ENCODE assay signal across 7 mouse cellular contexts in genomic region chr10:68104881-68105781, GRCm38 (mm10).
A peak's percentile ranks its signal among the peaks of the same experiment; 100 is the strongest.
DNase-seq lines count a peak whose midpoint lies in the region; ATAC-seq lines count a peak whose summit lies in the region.

No protein-coding gene starts in this region.

- H3K4me2 ChIP-seq in forebrain, embryonic 12.5 days, result no peak overlapping the region
- H3K4me2 ChIP-seq in limb, embryonic 12.5 days, result no peak overlapping the region

- H3K36me3 ChIP-seq in forebrain, embryonic 12.5 days (replicated peaks), result no peaks in the 10 kb centered on the region
- peaks cover 41% of the 10 kb centered on the region for H3K36me3 ChIP-seq in limb, embryonic 12.5 days

- no peak overlapping the region for H3K9ac ChIP-seq in forebrain, embryonic 12.5 days
- H3K9ac ChIP-seq in limb, embryonic 12.5 days (replicated peaks), result no peak overlapping the region

- 44% methylated on average over 14 of the region's 14 CpGs for WGBS in forebrain, embryonic 12.5 days
- WGBS in limb, embryonic 12.5 days, result 43% methylated on average over 14 of the region's 14 CpGs

- peak; percentile 40 for DNase-seq in thymus, postnatal 0 days (ENCODE audit: low spot score)
- no peak for DNase-seq in thymus, adult 18-20 months
- no peak for DNase-seq in frontal cortex, postnatal 10 days (ENCODE audit: low spot score in 2 of 2)
- DNase-seq in cerebellum, postnatal 14 days, result no peak

- no peak for ATAC-seq in forebrain, embryonic 12.5 days (ENCODE audit: low FRiP score)
- no peak; the same call in 1 of the 2 replicates for ATAC-seq in limb, embryonic 12.5 days (ENCODE audit: insufficient number of reproducible peaks, insufficient read depth, low FRiP score, low TSS enrichment, low read depth)
- peak; percentile 67 for ATAC-seq in neutrophil, adult 5-6 weeks (ENCODE audit: extremely low read depth, insufficient number of reproducible peaks, low FRiP score, poor library complexity, severe bottlenecking)

- no peaks in the 10 kb centered on the region for H3K27me3 ChIP-seq in forebrain, embryonic 12.5 days
- no peaks in the 10 kb centered on the region for H3K27me3 ChIP-seq in limb, embryonic 12.5 days

- H3K9me3 ChIP-seq in forebrain, embryonic 12.5 days, result no peaks in the 10 kb centered on the region
- no peaks in the 10 kb centered on the region for H3K9me3 ChIP-seq in limb, embryonic 12.5 days

- peak overlapping the region; percentile 63 for H3K27ac ChIP-seq in forebrain, embryonic 12.5 days
- peak overlapping the region; percentile 67 for H3K27ac ChIP-seq in limb, embryonic 12.5 days

- no peak overlapping the region for H3K4me3 ChIP-seq in forebrain, embryonic 12.5 days (replicated peaks)
- no peak overlapping the region for H3K4me3 ChIP-seq in limb, embryonic 12.5 days (replicated peaks)

- peaks cover 31% of the 10 kb centered on the region for H3K4me1 ChIP-seq in forebrain, embryonic 12.5 days
- peaks cover 30% of the 10 kb centered on the region for H3K4me1 ChIP-seq in limb, embryonic 12.5 days (replicated peaks)
